Mouse (Mus musculus) lung, adult 2 months (tissue): ENCODE data around the gene Nck1.

Source experiments
- CTCF ChIP-seq: fragments of 200-500 bp; IDR thresholded peaks from 2 replicates; pipeline ENCODE4 v1.5.1; 2011; ENCODE audit warnings: mild to moderate bottlenecking, low read length, control low read depth; ENCODE audit not compliant: insufficient read depth
- POLR2A ChIP-seq: fragments of 200-500 bp; IDR thresholded peaks from 2 replicates; pipeline ENCODE4 v1.6.1; 2011; ENCODE audit warnings: low read depth, mild to moderate bottlenecking, control low read depth, low read length, borderline replicate concordance; ENCODE audit errors: extremely low read depth

- TF ChIP-seq POLR2A = no peak
- no peak for TF ChIP-seq CTCF
Measured at GRCm38 (mm10) chr9:100473361-100473760, 72.6 kb downstream of the Nck1 start.
